Mouse (Mus musculus) kidney, embryonic 15.5 days (tissue): ENCODE results near the gene Iqsec1. TPM values are rescaled to one million over a fixed set of nuclear protein-coding genes. Genes with fewer than 3 reads are reported as not detected.

Source experiments
- ATAC-seq: fragments of 200-750 bp; cut with Nextera tagmentation; replicated peaks from 2 replicates; pipeline ENCODE4 v1.8.0; 2017; ENCODE audit warnings: moderate TSS enrichment; ENCODE audit not compliant: low FRiP score
- H3K27ac ChIP-seq: fragments of 300-500 bp; sonication (generic); 2 replicates; pipeline ENCODE4 v1.5.1; 2015; ENCODE audit warnings: mild to moderate bottlenecking, inconsistent platforms
- H3K27me3 ChIP-seq: fragments of 300-500 bp; sonication (generic); 2 replicates; pipeline ENCODE4 v1.6.1; 2015; ENCODE audit warnings: inconsistent platforms
- H3K36me3 ChIP-seq: fragments of 300-500 bp; sonication (generic); 2 replicates; pipeline ENCODE4 v1.6.1; 2015; ENCODE audit warnings: inconsistent platforms
- H3K4me1 ChIP-seq: fragments of 300-500 bp; sonication (generic); 2 replicates; pipeline ENCODE4 v1.6.1; 2015; ENCODE audit warnings: inconsistent platforms
- H3K4me2 ChIP-seq: fragments of 300-500 bp; sonication (generic); 2 replicates; pipeline ENCODE4 v1.6.1; 2015; ENCODE audit warnings: moderate library complexity, mild to moderate bottlenecking, inconsistent platforms
- H3K4me3 ChIP-seq: fragments of 300-500 bp; sonication (generic); replicated peaks from 2 replicates; pipeline ENCODE4 v1.5.1; 2015; ENCODE audit warnings: mild to moderate bottlenecking, inconsistent platforms
- H3K9ac ChIP-seq: fragments of 300-500 bp; sonication (generic); 2 replicates; pipeline ENCODE4 v1.6.1; 2015; ENCODE audit warnings: mild to moderate bottlenecking, inconsistent platforms
- H3K9me3 ChIP-seq: fragments of 300-500 bp; sonication (generic); replicated peaks from 2 replicates; pipeline ENCODE4 v1.6.1; 2016; ENCODE audit warnings: inconsistent platforms
- WGBS: fragments of 180-500 bp; shearing (Covaris S2); methylation state at CpG from one replicate; pipeline ENCODE4 v1.1.7; 2015; ENCODE audit warnings: mixed read lengths; 5-methylcytosine and 5-hydroxymethylcytosine counted together
- polyA plus RNA-seq: library from polyadenylated mRNA; unstranded; fragments of >200 nt; fragmentation: Nextera tagmentation; extraction: Ambion mirVana; gene quantifications from 2 replicates; pipeline ENCODE4 v1.2.1, GENCODE M21; 2015

Iqsec1 gene
- polyA plus RNA-seq, 1 experiment from 2014 or later, result 10.8 TPM

DNA sequence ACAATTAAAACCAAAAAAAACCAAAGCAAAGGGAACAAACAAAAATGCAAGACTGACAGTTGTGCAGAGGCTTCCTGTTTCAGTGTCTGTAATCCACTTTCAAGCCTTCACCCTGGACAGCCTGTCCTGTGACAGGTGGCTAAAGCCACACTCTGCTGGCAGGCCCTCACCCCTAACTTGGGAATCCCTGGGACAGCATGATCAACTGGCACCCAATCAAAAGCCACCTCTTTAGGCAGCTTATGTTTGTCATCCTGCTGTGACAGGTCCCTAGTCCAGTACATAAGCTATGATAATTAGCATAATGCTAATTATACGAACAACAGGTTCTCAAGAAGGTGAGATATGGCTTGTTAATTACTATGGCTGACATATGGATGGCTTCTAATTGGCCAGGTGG is 40.4 kb downstream of the Iqsec1 start:
- 83% methylated on average over 1 of the region's 1 CpGs for WGBS
- ATAC-seq, result no peak
- no peaks in the 10 kb centered on the region for H3K9me3 ChIP-seq
- H3K27ac ChIP-seq, result no peak overlapping the region
- no peak overlapping the region for H3K9ac ChIP-seq
- no peak overlapping the region for H3K4me3 ChIP-seq
- H3K36me3 ChIP-seq, result no peaks in the 10 kb centered on the region
- no peak overlapping the region for H3K4me2 ChIP-seq
- H3K4me1 ChIP-seq, result 0 out of 2 replicates have a peak, but pooled peaks cover 7% of the 10 kb centered on the region
- H3K27me3 ChIP-seq, result no peaks in the 10 kb centered on the region

DNA sequence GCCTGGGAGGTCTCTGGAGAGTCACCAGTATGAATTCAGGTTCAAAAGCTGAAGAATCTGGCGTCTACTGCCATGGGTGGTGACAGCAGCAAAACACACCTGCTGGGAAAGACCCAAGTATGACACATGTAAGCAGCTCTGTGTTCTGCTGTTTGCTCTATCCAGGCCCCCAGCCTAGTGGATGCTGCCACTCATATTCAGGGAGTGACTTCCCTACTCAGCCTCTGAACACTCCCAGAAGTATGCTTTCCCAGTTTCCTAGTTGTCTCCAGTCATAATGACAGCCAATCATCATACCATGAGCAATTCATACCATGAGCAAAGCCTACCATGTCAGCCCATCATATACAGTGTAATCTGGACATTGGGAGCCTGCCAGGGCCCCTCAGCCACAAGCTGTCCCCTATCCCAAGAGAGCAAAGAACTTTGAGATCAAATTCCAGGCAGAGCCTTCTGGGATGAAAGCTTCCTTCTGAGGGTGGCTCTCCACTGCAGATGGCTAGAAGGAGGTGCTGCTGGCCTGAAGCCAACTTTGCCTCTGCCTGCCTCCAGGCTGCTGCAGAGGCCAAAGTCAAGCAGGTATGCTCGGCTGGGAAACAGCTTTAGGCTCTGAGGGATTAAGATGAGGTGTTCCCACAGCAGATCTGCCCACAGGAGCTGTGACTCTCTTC is 42.8 kb downstream of the Iqsec1 start:
- Histone ChIP-seq H3K9me3 (no peaks in the 10 kb centered on the region), H3K4me3 (no peak overlapping the region), H3K36me3 (no peaks in the 10 kb centered on the region), H3K9ac (no peak overlapping the region), H3K4me2 (no peak overlapping the region), H3K4me1 (0 out of 2 replicates have a peak, but pooled peaks cover 7% of the 10 kb centered on the region), H3K27me3 (no peaks in the 10 kb centered on the region), H3K27ac (no peak overlapping the region)
- 58% methylated on average over 2 of the region's 2 CpGs for WGBS
- ATAC-seq, result no peak

DNA sequence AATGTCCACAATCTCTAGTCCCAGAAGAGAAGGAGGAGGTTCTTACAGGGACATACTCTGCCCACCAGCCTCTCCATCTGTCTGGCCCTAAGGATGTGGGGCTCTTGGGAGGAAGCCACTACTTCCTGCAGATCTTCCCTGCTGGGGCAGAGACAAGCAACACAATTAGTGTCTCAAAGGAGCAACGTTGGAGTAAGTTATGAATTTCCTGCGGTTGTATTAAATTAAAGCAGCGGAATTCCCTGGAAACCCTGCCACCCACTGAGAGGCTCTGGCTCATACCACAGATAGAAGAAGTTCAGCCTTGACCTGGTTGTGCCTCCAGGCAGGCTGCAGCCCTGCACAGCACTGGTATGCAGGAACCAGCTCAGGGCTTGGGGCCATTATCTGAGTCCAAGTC is 47.2 kb downstream of the Iqsec1 start:
- Histone ChIP-seq H3K36me3 (no peaks in the 10 kb centered on the region), H3K4me3 (no peak overlapping the region), H3K4me2 (no peak overlapping the region), H3K9me3 (no peaks in the 10 kb centered on the region), H3K9ac (no peak overlapping the region), H3K27ac (no peak overlapping the region), H3K4me1 (peaks cover 20% of the 10 kb centered on the region), H3K27me3 (no peaks in the 10 kb centered on the region)
- 56% methylated on average over 3 of the region's 3 CpGs for WGBS
- no peak for ATAC-seq

DNA sequence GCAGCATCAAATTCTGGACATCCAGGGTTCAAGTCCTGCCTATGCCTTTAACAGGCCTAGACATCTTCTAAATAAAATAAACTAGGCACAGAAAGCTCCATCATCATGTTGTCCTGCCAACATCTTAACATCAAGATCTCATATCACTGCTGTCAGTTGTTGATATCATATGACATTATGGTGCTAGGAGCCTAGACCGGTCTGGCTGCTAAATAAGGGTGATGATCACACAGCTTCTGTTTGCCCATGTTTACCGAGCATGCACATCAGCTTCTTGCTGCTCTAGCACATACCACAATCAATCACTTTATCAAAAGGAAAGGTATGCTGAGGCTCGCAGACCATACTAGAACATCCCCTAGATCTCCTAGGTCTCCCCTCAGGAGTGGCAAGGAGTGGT is 54.8 kb downstream of the Iqsec1 start:
- Histone ChIP-seq H3K4me3 (no peak overlapping the region), H3K9me3 (no peaks in the 10 kb centered on the region), H3K9ac (no peak overlapping the region), H3K27ac (no peak overlapping the region), H3K4me2 (no peak overlapping the region), H3K27me3 (no peaks in the 10 kb centered on the region), H3K36me3 (no peaks in the 10 kb centered on the region), H3K4me1 (peaks cover 13% of the 10 kb centered on the region)
- ATAC-seq, result no peak
- WGBS, result 90% methylated on average over 3 of the region's 3 CpGs

DNA sequence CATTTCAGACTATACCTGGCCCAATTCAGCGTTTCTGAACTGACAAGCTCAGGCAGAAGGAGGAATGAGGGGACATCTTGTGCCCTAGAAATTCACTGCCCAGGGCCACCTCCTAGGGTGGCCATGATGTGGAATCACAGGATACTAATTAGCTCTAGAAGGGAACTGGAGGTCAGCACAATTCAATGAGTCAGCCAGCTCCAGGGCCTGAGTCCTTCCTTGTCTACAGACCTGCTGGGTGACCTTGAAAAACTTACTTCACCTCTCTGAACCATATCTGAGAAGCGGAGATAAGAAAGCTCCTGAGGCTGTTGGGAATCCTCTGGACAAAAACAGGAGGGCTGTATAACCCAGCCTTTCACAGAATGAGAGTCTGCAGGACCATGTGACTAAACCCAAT is 59.7 kb downstream of the Iqsec1 start:
- Histone ChIP-seq H3K36me3 (no peaks in the 10 kb centered on the region), H3K27me3 (no peaks in the 10 kb centered on the region), H3K9me3 (no peaks in the 10 kb centered on the region), H3K4me1 (peaks cover 7% of the 10 kb centered on the region; the same call in 1 of the 2 replicates), H3K27ac (no peak overlapping the region), H3K4me2 (no peak overlapping the region), H3K9ac (no peak overlapping the region), H3K4me3 (no peak overlapping the region)
- ATAC-seq, result no peak
- WGBS, result 84% methylated on average over 2 of the region's 2 CpGs

DNA sequence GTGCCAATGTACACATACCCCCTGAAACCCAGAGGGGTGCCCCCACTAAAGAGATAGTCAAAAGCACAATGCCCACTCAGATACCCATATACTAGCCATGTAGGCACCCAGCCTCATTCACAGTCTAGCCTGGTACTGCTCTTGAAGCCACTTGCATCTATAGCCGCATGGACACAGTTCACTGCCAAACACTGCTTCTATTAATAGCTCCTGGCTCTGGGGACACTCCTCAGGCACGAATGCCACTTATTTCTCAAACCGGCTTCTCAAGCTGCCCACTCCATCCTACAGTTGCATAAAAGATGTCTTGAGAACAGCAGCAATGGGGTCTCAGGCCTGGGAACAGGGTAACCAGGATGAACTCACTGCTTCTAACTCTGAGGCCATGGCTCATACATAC is 63.0 kb downstream of the Iqsec1 start:
- H3K4me1 ChIP-seq, result peaks cover 20% of the 10 kb centered on the region
- no peak overlapping the region for H3K4me3 ChIP-seq
- no peak overlapping the region for H3K9ac ChIP-seq
- H3K9me3 ChIP-seq, result no peaks in the 10 kb centered on the region
- H3K27ac ChIP-seq, result no peak overlapping the region
- H3K4me2 ChIP-seq, result no peak overlapping the region
- H3K27me3 ChIP-seq, result no peaks in the 10 kb centered on the region
- no peaks in the 10 kb centered on the region for H3K36me3 ChIP-seq
- WGBS, result 56% methylated on average over 3 of the region's 3 CpGs
- no peak for ATAC-seq

DNA sequence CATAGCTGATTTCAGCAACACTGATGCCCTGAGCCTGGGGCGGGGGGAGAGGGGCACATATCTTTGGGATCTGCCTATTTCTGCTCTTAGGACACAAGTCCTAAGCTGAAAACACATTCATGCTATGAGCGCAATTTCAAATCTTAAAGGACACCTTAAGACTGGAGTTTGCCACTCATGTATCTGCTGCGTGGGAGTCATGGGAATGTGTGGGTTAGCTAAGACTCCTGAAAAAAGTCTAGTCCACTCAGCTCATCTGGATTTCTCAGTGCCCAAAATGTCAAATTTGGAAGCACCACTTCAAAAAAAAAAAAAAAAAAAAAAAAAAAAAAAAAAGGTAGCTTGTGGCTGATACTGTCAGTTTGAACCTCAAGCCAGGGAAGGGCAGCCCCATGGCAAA is 63.7 kb downstream of the Iqsec1 start:
- Histone ChIP-seq H3K27ac (no peak overlapping the region), H3K4me3 (no peak overlapping the region), H3K36me3 (no peaks in the 10 kb centered on the region), H3K9ac (no peak overlapping the region), H3K4me1 (peaks cover 25% of the 10 kb centered on the region), H3K27me3 (no peaks in the 10 kb centered on the region), H3K4me2 (no peak overlapping the region), H3K9me3 (no peaks in the 10 kb centered on the region)
- no peak for ATAC-seq
- 82% methylated on average over 3 of the region's 3 CpGs for WGBS

DNA sequence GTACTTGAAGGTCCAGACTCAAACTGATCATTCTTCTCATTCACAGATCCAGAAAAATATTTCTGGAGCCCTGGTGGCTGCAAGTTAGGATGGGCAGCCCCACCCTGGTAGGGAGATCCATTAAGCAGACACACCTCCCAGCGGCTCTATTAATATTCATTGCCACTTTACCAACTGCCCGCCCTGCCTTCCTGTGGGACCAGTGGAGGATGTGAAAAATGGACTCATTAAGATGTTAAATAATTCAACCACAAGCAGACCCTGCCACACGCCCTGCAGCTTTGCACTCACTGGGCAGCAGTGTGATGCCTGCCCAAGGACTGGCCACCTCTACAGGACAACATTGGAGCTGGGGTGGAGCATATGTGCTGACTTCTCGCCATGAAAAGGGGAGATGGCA is 64.1 kb downstream of the Iqsec1 start:
- H3K4me2 ChIP-seq, result no peak overlapping the region
- H3K27me3 ChIP-seq, result no peaks in the 10 kb centered on the region

DNA sequence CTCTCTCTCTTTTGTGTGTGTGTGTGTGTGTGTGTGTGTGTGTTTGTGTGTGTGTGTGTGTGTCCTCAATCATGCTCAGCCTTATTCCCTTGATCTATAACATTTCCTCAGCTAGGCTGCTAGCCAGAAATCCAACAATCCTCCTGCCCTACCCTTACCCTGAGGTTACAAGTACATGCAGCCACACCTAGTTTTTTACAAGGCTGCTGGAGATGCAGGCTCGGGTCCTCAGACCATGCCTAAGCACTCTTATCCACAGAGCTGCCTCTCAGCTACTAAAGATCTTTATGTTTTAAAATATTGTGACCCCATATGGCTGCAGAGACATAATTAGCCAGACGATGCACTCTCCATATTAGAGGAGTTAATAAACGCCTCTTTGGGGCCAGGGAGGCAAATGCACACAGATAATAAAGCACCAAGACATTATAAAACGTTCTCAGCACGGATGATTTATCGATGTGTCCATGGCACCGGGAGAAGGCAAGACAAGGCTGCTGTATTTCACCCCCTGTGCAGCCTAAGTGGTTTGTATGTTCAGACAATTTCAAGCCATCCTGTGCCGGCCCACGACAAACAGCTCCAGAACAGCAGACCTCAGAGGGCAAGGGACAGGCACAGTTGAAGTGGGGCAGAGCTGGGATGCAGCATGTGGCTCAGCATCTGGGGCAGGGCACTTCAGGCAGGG is 67.1 kb downstream of the Iqsec1 start:
- WGBS, result 30% methylated on average over 9 of the region's 9 CpGs
- H3K27me3 ChIP-seq, result no peaks in the 10 kb centered on the region
- ATAC-seq, result no peak

More for the DNA sequence above, 64.1 kb downstream of the Iqsec1 start:
- H3K4me3 ChIP-seq, result no peak overlapping the region
- H3K9ac ChIP-seq, result no peak overlapping the region
- H3K9me3 ChIP-seq, result no peaks in the 10 kb centered on the region
- WGBS, result 62% methylated on average over 4 of the region's 4 CpGs
- no peaks in the 10 kb centered on the region for H3K36me3 ChIP-seq
- no peak overlapping the region for H3K27ac ChIP-seq
- H3K4me1 ChIP-seq, result peaks cover 27% of the 10 kb centered on the region
- ATAC-seq, result no peak

DNA sequence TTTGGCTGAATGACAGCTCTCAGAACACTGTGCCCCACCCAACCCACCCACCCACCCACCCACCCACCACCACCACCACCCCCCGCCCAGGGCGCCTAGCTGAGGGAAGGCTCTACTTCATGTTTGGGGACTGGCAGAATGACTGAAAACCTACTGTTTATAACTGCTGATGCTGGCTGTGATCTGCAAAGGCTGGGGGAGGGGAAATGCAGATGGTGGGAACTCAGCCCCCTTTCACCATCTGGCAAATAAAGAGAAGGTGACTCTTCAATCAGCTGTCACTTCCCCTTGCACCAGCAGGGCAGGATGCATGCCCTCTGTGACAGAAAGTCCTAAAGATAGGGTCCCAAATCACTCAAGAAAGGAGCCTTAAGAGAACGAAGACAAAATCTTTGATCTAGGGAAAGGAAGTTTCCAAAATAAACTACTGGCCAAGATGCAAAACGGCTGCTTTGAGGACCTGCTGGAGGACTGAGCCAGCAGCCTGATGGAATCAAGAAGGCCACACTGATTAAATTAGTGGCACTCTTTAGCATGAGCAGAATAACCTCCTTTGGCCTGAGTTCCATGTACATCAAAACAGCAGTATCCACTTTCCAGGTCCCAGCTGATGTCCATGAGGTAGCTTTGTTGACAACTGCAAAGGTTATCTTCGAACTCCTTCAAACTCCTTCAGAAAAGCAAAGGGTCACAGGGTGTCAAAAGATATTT is 67.8 kb downstream of the Iqsec1 start:
- Histone ChIP-seq H3K36me3 (no peaks in the 10 kb centered on the region), H3K4me3 (no peak overlapping the region), H3K9ac (no peak overlapping the region), H3K27me3 (no peaks in the 10 kb centered on the region), H3K27ac (no peak overlapping the region), H3K4me2 (no peak overlapping the region), H3K9me3 (no peaks in the 10 kb centered on the region), H3K4me1 (peaks cover 28% of the 10 kb centered on the region)
- ATAC-seq, result no peak
- 38% methylated on average over 5 of the region's 5 CpGs for WGBS

More for the DNA sequence above, 67.1 kb downstream of the Iqsec1 start:
- Histone ChIP-seq H3K4me2 (no peak overlapping the region), H3K9me3 (no peaks in the 10 kb centered on the region), H3K36me3 (no peaks in the 10 kb centered on the region), H3K27ac (no peak overlapping the region), H3K4me3 (no peak overlapping the region), H3K9ac (no peak overlapping the region), H3K4me1 (peaks cover 28% of the 10 kb centered on the region)

DNA sequence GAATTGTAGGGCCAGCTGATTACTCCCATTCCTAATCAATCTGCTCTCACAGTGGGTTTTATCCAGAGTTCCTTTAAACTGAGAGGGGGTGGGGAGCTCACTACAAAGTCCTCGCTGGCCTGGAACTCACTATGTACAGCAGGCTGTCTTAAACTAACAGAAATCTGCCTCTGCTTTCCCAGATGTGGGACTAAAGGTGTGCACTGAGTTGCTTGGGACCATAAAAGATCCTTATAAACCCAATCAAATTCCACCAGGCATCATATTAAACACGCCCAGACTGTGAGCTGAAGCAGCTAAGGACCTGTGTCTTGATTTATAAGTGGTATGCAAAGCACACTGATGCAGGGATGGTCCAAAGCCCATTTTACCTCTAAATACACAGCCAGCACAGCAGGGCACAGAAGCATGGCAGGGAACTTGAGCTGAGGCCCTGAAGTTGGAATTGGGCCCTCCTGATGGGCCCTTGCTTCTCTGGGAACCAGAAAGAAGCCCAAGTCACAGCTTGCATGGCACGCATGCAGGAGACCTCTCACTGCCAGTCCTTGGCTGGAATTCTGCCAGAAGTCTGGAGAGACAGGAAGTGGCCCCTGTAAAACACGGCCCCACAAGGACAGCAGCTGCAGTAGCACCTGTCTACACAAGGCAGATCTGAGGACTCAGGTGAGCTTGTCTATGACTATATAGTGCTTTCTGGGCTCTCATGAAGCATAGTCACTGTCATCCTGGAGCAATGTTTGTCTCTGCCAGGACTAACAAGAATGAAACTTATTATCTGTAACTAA is 68.7 kb downstream of the Iqsec1 start:
- Histone ChIP-seq H3K9me3 (no peaks in the 10 kb centered on the region), H3K9ac (no peak overlapping the region), H3K36me3 (no peaks in the 10 kb centered on the region), H3K27ac (no peak overlapping the region), H3K27me3 (no peaks in the 10 kb centered on the region), H3K4me2 (no peak overlapping the region), H3K4me3 (no peak overlapping the region), H3K4me1 (peaks cover 28% of the 10 kb centered on the region)
- WGBS, result 47% methylated on average over 4 of the region's 4 CpGs
- no peak for ATAC-seq

DNA sequence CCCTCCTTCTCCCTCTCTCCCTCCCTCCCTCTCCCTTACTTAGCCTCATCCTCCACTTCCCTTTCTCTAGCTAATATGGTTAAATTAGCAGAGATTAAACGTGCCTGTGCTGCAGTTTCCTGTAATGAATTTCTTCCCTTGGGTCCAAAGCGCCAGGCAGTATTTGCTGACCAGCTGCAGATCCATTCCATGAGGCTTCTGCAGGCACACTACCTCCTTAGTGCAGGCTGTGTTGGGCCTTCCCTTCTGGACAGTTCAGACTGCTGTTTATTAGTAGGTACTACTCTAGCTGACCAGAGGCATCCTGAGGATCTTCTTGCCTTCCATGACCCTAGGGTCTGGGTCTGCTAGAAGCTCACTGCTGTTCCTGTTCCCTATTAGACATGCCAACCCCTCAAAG is 72.9 kb downstream of the Iqsec1 start:
- WGBS, result 56% methylated on average over 2 of the region's 2 CpGs
- H3K9me3 ChIP-seq, result no peaks in the 10 kb centered on the region
- no peaks in the 10 kb centered on the region for H3K27me3 ChIP-seq
- no peak overlapping the region for H3K27ac ChIP-seq
- H3K9ac ChIP-seq, result no peak overlapping the region
- no peak overlapping the region for H3K4me2 ChIP-seq
- no peak for ATAC-seq
- H3K4me1 ChIP-seq, result peaks cover 9% of the 10 kb centered on the region
- no peaks in the 10 kb centered on the region for H3K36me3 ChIP-seq
- no peak overlapping the region for H3K4me3 ChIP-seq
